Mouse (Mus musculus) heart, adult 2 months (tissue): ENCODE data around the gene Olfr248. TPM values are rescaled to one million over a fixed set of nuclear protein-coding genes. Genes with fewer than 3 reads are reported as not detected.

Experiments used
- DNase-seq, 2 experiments: peaks; one replicate each; pipeline ENCODE4 v3.0.0; 2021
- H3K27ac ChIP-seq: fragments of 200-600 bp; 2 replicates; pipeline ENCODE4 v1.8.1; 2022
- H3K27me3 ChIP-seq: fragments of 200-500 bp; 2 replicates; pipeline ENCODE4 v1.6.1; 2012; ENCODE audit warnings: mild to moderate bottlenecking, low read length, inconsistent platforms, mixed read lengths; ENCODE audit not compliant: control insufficient read depth, insufficient read depth
- H3K36me3 ChIP-seq: fragments of 200-500 bp; 2 replicates; pipeline ENCODE4 v1.6.1; 2012; ENCODE audit warnings: low read length, inconsistent platforms; ENCODE audit not compliant: control insufficient read depth, insufficient read depth
- H3K4me1 ChIP-seq: fragments of 200-500 bp; 2 replicates; pipeline ENCODE4 v1.6.1; 2011; ENCODE audit warnings: low read length; ENCODE audit not compliant: control insufficient read depth, insufficient read depth
- H3K4me3 ChIP-seq: fragments of 200-600 bp; 2 replicates; pipeline ENCODE4 v1.8.1; 2022
- H3K79me2 ChIP-seq: fragments of 200-500 bp; replicated peaks from 2 replicates; pipeline ENCODE4 v1.6.1; 2012; ENCODE audit warnings: mild to moderate bottlenecking, inconsistent platforms, low read length, moderate library complexity, mixed read lengths; ENCODE audit not compliant: control insufficient read depth, insufficient read depth
- H3K9ac ChIP-seq: fragments of 200-500 bp; 2 replicates; pipeline ENCODE4 v1.6.1; 2012; ENCODE audit warnings: low read depth, mild to moderate bottlenecking, control low read depth, inconsistent platforms, low read length, mixed read lengths
- CTCF ChIP-seq: fragments of 200-600 bp; IDR thresholded peaks from 2 replicates; pipeline ENCODE4 v1.8.1; 2022; ENCODE audit warnings: antibody characterized with exemption, mild to moderate bottlenecking, moderate library complexity
- EP300 ChIP-seq: fragments of 200-500 bp; IDR thresholded peaks from 2 replicates; pipeline ENCODE4 v1.6.1; 2011; ENCODE audit warnings: low read depth, low read length, control low read depth; ENCODE audit not compliant: insufficient read depth
- POLR2A ChIP-seq: fragments of 200-500 bp; IDR thresholded peaks from 2 replicates; pipeline ENCODE4 v1.6.1; 2011; ENCODE audit warnings: mild to moderate bottlenecking, low read depth, low read length, control low read depth; ENCODE audit not compliant: insufficient read depth
- WGBS: fragments of 180-500 bp; shearing (Covaris S2); methylation state at CpG from one replicate; pipeline ENCODE4 v1.1.7; 2018; 5-methylcytosine and 5-hydroxymethylcytosine counted together
- intact Hi-C: fragments of 180-260 bp; cut with DNase I; formaldehyde crosslinking; loops from one replicate; pipeline ENCODE4 v1.15.1; 2025
- polyA plus RNA-seq: library from polyadenylated mRNA; depleted of rRNA; stranded (reverse); fragments of >200 nt; gene quantifications from 2 replicates; pipeline ENCODE4 v1.2.3, GENCODE M21; 2012; rRNA removed
- total RNA-seq, 2 experiments: library from RNA; stranded (reverse); gene quantifications; 2 replicates each; pipeline ENCODE4 v1.2.3; 2021

Olfr248 gene
- total and polyA plus RNA-seq, 3 experiments, result not detected

DNA sequence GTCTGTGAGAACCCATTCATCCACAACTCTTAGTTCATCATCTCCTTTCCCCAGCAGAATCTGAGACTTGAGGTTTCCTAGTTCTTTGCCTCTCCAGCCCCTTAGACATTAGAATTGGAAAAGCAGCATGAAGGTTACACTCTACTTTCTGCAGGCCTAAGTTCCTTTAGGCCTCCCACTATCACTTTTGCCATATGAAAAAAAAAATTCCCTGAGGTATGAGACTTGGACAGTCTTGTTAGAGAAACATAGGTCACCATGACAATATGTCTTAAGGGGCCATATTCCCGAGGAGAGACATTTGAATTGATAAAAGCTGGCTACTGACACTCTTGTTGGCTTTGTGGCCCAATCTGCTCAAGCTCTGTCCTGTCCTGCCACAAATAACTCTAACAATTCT is 32.9 kb downstream of the Olfr248 start, which contains the start of gene Olfr414:
Gene Olfr414, plus strand, starts transcription at position 301 of the 400 bp plus-strand sequence.
- Histone ChIP-seq H3K4me1 (no peaks in the 10 kb centered on the region), H3K4me3 (no peak within 1 kb of the TSS), H3K27me3 (no peaks in the 10 kb centered on the region), H3K36me3 (no peaks in the 10 kb centered on the region), H3K9ac (no peak within 1 kb of the TSS), H3K27ac (no peak within 1 kb of the TSS), H3K79me2 (no peaks in the 10 kb centered on the region)
- TF ChIP-seq EP300, result no peak
- TF ChIP-seq POLR2A, result no peak
- no peak for TF ChIP-seq CTCF
- intact Hi-C loops, result no loop called here
- no peak for DNase-seq
- WGBS, result 33% methylated on average over 1 of the region's 1 CpGs

DNA sequence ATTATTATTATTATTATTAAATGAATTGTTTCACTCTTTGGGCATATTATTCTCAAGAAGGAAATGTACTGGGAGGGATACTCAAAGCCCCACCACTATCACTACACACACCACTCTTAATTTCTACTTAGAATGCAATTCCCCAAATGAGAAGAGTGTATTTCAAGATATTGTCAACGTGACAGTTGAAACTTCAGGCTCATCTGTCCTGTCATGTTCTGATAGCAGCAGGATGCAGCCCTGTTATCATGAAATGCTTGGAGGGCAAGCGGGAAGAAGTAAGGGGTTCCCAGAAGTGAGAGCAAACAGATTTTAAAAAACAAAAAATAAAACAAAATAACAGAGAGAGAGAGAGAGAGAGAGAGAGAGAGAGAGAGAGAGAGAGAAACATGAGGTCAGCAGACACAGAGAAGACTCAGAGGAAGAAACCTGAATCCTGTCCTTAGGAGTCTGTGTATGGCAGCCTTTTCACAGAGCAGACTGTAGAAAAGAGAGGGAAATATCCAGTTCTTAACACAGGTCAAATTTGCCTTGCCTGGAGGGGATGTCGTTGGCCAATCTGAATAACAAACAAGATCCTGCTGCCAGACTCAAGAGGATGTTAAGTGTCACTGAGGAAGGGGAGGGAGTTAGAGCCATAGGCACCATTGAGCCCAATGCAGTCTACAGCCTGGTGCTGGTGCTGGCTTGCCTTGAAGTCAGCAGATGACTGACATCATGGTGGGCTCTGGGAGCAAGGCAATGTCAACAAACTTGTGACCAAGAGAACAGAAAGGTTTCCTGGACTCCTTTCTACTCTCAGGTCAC is 35.5 kb downstream of the Olfr248 start:
- no peak overlapping the region for H3K27ac ChIP-seq
- no peaks in the 10 kb centered on the region for H3K27me3 ChIP-seq
- no peaks in the 10 kb centered on the region for H3K79me2 ChIP-seq
- no peak overlapping the region for H3K4me3 ChIP-seq
- H3K9ac ChIP-seq, result no peak overlapping the region
- intact Hi-C loops, result no loop called here
- no peak for TF ChIP-seq EP300
- TF ChIP-seq CTCF, result no peak
- TF ChIP-seq POLR2A, result no peak
- H3K4me1 ChIP-seq, result no peaks in the 10 kb centered on the region
- H3K36me3 ChIP-seq, result no peaks in the 10 kb centered on the region
- WGBS, result 29% methylated on average over 3 of the region's 3 CpGs
- no peak for DNase-seq

DNA sequence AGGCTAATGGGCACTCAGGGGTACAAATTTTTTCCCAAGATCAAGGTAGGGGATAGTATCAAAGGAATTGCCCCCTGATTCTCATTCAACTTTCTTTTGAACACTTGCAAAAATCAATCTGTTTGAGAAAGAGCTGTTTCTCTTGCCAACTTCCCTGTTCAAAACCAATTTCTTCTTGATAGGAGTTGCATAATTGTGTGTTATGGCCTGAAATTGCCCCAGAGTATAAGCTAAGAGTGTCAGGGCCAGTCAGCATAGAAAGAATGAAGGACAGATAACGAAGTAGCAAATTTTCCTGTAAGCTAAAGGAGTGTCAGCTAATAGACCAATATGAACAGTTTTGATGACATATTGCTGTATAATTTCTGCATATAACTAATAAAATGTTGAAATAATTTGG is 36.6 kb downstream of the Olfr248 start:
- TF ChIP-seq POLR2A (no peak), CTCF (no peak), EP300 (no peak)

DNA sequence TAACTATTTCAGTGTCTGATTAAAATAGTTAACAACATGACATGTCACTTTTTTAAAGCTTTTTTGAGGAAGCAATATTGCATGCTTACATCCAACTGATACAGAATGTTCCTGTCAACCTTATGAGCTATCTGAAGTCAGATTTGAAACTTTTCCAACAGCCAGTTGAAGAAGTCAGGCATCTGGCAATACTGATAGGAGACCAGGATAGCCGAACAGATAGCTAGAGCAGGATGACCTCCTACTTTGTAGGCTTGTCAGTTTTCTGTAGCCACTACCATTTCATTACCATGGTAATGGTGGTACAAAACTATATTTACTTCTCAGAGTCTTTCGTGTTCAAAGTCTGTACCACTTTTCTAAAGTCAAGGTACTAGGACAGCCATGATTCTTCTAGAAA is 37.6 kb downstream of the Olfr248 start:
- no peak overlapping the region for H3K27ac ChIP-seq
- H3K27me3 ChIP-seq, result no peaks in the 10 kb centered on the region
- no peak overlapping the region for H3K4me3 ChIP-seq
- intact Hi-C loops, result no loop called here
- 76% methylated on average over 2 of the region's 2 CpGs for WGBS
- no peaks in the 10 kb centered on the region for H3K4me1 ChIP-seq
- H3K36me3 ChIP-seq, result no peaks in the 10 kb centered on the region
- no peaks in the 10 kb centered on the region for H3K79me2 ChIP-seq
- no peak overlapping the region for H3K9ac ChIP-seq
- DNase-seq, result no peak
- no peak for TF ChIP-seq EP300
- TF ChIP-seq CTCF, result no peak
- TF ChIP-seq POLR2A, result no peak

More for the DNA sequence above, 36.6 kb downstream of the Olfr248 start:
- Histone ChIP-seq H3K27ac (no peak overlapping the region), H3K36me3 (no peaks in the 10 kb centered on the region), H3K79me2 (no peaks in the 10 kb centered on the region), H3K9ac (no peak overlapping the region), H3K4me3 (no peak overlapping the region), H3K27me3 (no peaks in the 10 kb centered on the region), H3K4me1 (no peaks in the 10 kb centered on the region)
- intact Hi-C loops, result no loop called here
- DNase-seq, result no peak
- 83% methylated on average over 1 of the region's 1 CpGs for WGBS

DNA sequence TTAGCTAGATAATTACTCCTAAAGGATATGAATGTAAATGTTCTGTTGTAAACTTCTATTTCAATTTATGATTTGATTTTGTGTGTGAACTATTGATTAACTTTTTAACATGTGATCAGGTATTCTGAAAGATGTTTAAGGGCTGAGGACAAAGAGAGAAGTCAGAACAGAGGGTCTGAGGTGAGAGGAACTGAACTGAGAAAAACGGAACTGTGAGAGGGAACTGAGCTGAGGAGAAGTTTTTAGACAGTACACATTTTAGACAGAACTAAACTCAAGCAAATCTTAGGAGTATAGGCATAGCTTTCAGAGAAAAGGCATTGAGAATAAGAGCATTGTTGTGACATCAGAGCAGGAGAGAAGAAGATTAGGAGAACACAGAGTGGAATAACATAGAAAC is 43.3 kb downstream of the Olfr248 start:
- TF ChIP-seq CTCF, result no peak
- no peak for TF ChIP-seq POLR2A
- TF ChIP-seq EP300, result no peak
- Histone ChIP-seq H3K4me1 (no peaks in the 10 kb centered on the region), H3K79me2 (no peaks in the 10 kb centered on the region), H3K4me3 (no peak overlapping the region), H3K36me3 (no peaks in the 10 kb centered on the region), H3K27me3 (no peaks in the 10 kb centered on the region), H3K9ac (no peak overlapping the region), H3K27ac (no peak overlapping the region)
- intact Hi-C loops, result no loop called here
- WGBS, result 43% methylated on average over 1 of the region's 1 CpGs
- no peak for DNase-seq

Other genes with a start within 250 kb of the Olfr248 start
- not detected for gene Olfr420, start 235.4 kb upstream of the Olfr248 start, total RNA-seq
- not detected in 2 replicates for gene Olfr420, start 235.4 kb upstream of the Olfr248 start, polyA plus RNA-seq
- 10 to 100 TPM in 1 of 2 experiments, 1 to 10 TPM in 1; 7.6 to 12.1 TPM for gene Spta1, start 218.3 kb upstream of the Olfr248 start, total RNA-seq
- gene Spta1, start 218.3 kb upstream of the Olfr248 start, polyA plus RNA-seq, result 2.2 and 2.3 TPM in 2 replicates
- not detected for gene Olfr419, start 139.0 kb upstream of the Olfr248 start, total RNA-seq
- not detected in 2 replicates for gene Olfr419, start 139.0 kb upstream of the Olfr248 start, polyA plus RNA-seq
- gene Mptx1, start 60.5 kb upstream of the Olfr248 start, total RNA-seq, result not detected
- gene Mptx1, start 60.5 kb upstream of the Olfr248 start, polyA plus RNA-seq, result not detected in 2 replicates
- gene Olfr417, start 25.9 kb upstream of the Olfr248 start, total RNA-seq, result not detected
- not detected in 2 replicates for gene Olfr417, start 25.9 kb upstream of the Olfr248 start, polyA plus RNA-seq
- not detected for gene Olfr414, start 33.0 kb downstream of the Olfr248 start, total RNA-seq
- not detected in 2 replicates for gene Olfr414, start 33.0 kb downstream of the Olfr248 start, polyA plus RNA-seq
- not detected for gene Olfr220, start 51.0 kb downstream of the Olfr248 start, total RNA-seq
- gene Olfr220, start 51.0 kb downstream of the Olfr248 start, polyA plus RNA-seq, result not detected in 2 replicates
- gene Fmn2, start 110.8 kb downstream of the Olfr248 start, total RNA-seq, result under 1 TPM; 0.21 to 0.41 TPM
- gene Fmn2, start 110.8 kb downstream of the Olfr248 start, polyA plus RNA-seq, result 0.03 and 0.06 TPM in 2 replicates